Mouse (Mus musculus) lung, postnatal 0 days (tissue): ENCODE measurements around the gene Evi2b.

Experiments used
- CTCF ChIP-seq: IDR thresholded peaks from 2 replicates; pipeline ENCODE4 v1.5.1; 2016; ENCODE audit warnings: antibody characterized with exemption, mild to moderate bottlenecking
- EP300 ChIP-seq: IDR thresholded peaks from 2 replicates; pipeline ENCODE4 v1.6.1; 2016; ENCODE audit warnings: antibody characterized with exemption, mild to moderate bottlenecking, control low read depth

DNA sequence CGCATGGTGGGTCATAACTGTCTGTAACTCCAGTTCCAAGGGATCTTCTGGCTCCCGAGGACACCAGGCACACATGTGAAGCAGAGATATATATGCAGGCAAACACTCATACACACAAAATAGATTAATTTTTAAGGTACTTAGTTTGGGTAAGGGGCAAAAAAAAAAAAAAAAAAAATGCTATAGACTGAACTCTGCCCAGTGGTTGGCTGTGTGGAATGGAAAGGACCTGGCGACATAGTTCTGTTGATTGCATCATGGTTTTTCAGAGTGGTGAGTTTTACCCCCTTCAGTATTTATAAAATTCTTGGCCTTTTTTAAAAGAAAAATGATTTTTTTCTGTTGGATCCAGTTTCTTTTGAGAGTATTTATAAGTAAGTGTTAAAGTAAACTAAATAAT lies 12.7 kb upstream of the Evi2b start:
- TF ChIP-seq CTCF: no peak
- no peak for TF ChIP-seq EP300
